ENCODE assay signal across 21 mouse cellular contexts in genomic region chr16:39071431-39071830, GRCm38 (mm10).
DNase-seq lines count a peak whose midpoint lies in the region; ATAC-seq lines count a peak whose summit lies in the region.
"Had no signal": no experiment of that assay in that cellular context is flagged by ENCODE, and none has a peak within 500 bp of the region (broad histone marks: within the 10 kb centered on the region; RNA-seq: fewer than 3 reads in every experiment).

No protein-coding gene starts in this region.

- H3K27ac ChIP-seq in forebrain, embryonic 13.5 days: no peak overlapping the region
- H3K27ac ChIP-seq in forebrain, embryonic 10.5 days: no peak overlapping the region
- H3K27ac ChIP-seq in midbrain, embryonic 13.5 days: no peak overlapping the region
- no peak overlapping the region for H3K27ac ChIP-seq in midbrain, embryonic 16.5 days (ENCODE audit: low read length)
- H3K27ac ChIP-seq in kidney, embryonic 14.5 days (ENCODE audit: low read depth, low read length): no peak overlapping the region
- H3K27ac ChIP-seq: heart, adult 2 months; heart, embryonic 15.5 days; hindbrain, embryonic 13.5 days; intestine, embryonic 15.5 days had no signal

- DNase-seq in cerebellum, adult 9-10 months: peak; percentile 9
- DNase-seq in cerebellum, postnatal 36 days: no peak
- DNase-seq in forebrain, embryonic 10.5 days (ENCODE audit: extremely low spot score, low spot score): no peak
- DNase-seq: adrenal gland, postnatal 10 days; B cell, adult 2 months; cerebellum, adult 11-12 months; cerebellum, adult 9-11 months; forebrain, postnatal 0 days; gastrocnemius, postnatal 14 days; heart, adult 2 months; heart, postnatal 14 days had no signal

- peaks cover 7% of the 10 kb centered on the region; the same call in 1 of the 2 replicates for H3K4me1 ChIP-seq in forebrain, embryonic 13.5 days
- H3K4me1 ChIP-seq in forebrain, embryonic 10.5 days: no peaks in the 10 kb centered on the region
- H3K4me1 ChIP-seq in midbrain, embryonic 13.5 days (replicated peaks): peaks cover 6% of the 10 kb centered on the region; the same call in 1 of the 2 replicates
- H3K4me1 ChIP-seq in midbrain, embryonic 16.5 days (ENCODE audit: control insufficient read depth, insufficient read depth, low read length): no peaks in the 10 kb centered on the region; the same call in 1 of the 2 replicates
- H3K4me1 ChIP-seq in kidney, embryonic 14.5 days (ENCODE audit: control insufficient read depth, insufficient read depth, low read length): no peaks in the 10 kb centered on the region
- H3K4me1 ChIP-seq: heart, embryonic 15.5 days; intestine, embryonic 15.5 days had no signal

- no peaks in the 10 kb centered on the region for H3K36me3 ChIP-seq in forebrain, embryonic 13.5 days (ENCODE audit: poor library complexity, severe bottlenecking)
- H3K36me3 ChIP-seq in forebrain, embryonic 10.5 days (replicated peaks): no peaks in the 10 kb centered on the region
- H3K36me3 ChIP-seq in midbrain, embryonic 13.5 days: no peaks in the 10 kb centered on the region
- H3K36me3 ChIP-seq in midbrain, embryonic 16.5 days (ENCODE audit: control insufficient read depth, insufficient read depth, low read length): no peaks in the 10 kb centered on the region
- H3K36me3 ChIP-seq in kidney, embryonic 14.5 days (ENCODE audit: control insufficient read depth, insufficient read depth, low read length): no peaks in the 10 kb centered on the region
- H3K36me3 ChIP-seq: G1E; heart, embryonic 15.5 days; hindbrain, embryonic 13.5 days; intestine, embryonic 15.5 days had no signal

- H3K9ac ChIP-seq in forebrain, embryonic 13.5 days: no peak overlapping the region
- no peak overlapping the region for H3K9ac ChIP-seq in midbrain, embryonic 13.5 days (replicated peaks)
- no peak overlapping the region for H3K9ac ChIP-seq in midbrain, embryonic 16.5 days (ENCODE audit: low read depth, low read length)
- H3K9ac ChIP-seq in kidney, embryonic 14.5 days (ENCODE audit: low read depth, low read length): no peak overlapping the region
- H3K9ac ChIP-seq: forebrain, postnatal 0 days; heart, embryonic 15.5 days; hindbrain, embryonic 13.5 days; intestine, embryonic 15.5 days had no signal

- H3K9me3 ChIP-seq in forebrain, embryonic 13.5 days (replicated peaks): no peaks in the 10 kb centered on the region
- no peaks in the 10 kb centered on the region for H3K9me3 ChIP-seq in forebrain, embryonic 10.5 days
- no peaks in the 10 kb centered on the region for H3K9me3 ChIP-seq in midbrain, embryonic 13.5 days
- H3K9me3 ChIP-seq in midbrain, embryonic 16.5 days (replicated peaks; ENCODE audit: control insufficient read depth, low read length, poor library complexity, severe bottlenecking): no peaks in the 10 kb centered on the region
- no peaks in the 10 kb centered on the region for H3K9me3 ChIP-seq in kidney, embryonic 14.5 days (ENCODE audit: control insufficient read depth, low read length)
- H3K9me3 ChIP-seq: heart, embryonic 15.5 days; hindbrain, embryonic 13.5 days; intestine, embryonic 15.5 days had no signal

- whole genome bisulfite sequencing in forebrain, embryonic 13.5 days: 41% methylated on average over 3 of the region's 3 CpGs
- 75% methylated on average over 3 of the region's 3 CpGs for WGBS in forebrain, embryonic 10.5 days
- 69% methylated on average over 3 of the region's 3 CpGs for WGBS in midbrain, embryonic 13.5 days
- WGBS in midbrain, embryonic 16.5 days: 55% methylated on average over 3 of the region's 3 CpGs
- WGBS in kidney, embryonic 14.5 days: 52% methylated on average over 3 of the region's 3 CpGs

- no peak overlapping the region for H3K4me2 ChIP-seq in forebrain, embryonic 13.5 days
- H3K4me2 ChIP-seq in midbrain, embryonic 13.5 days (replicated peaks): no peak overlapping the region
- no peak overlapping the region for H3K4me2 ChIP-seq in midbrain, embryonic 16.5 days (ENCODE audit: low read length)
- H3K4me2 ChIP-seq in kidney, embryonic 14.5 days (replicated peaks; ENCODE audit: low read depth, low read length): no peak overlapping the region
- H3K4me2 ChIP-seq: heart, embryonic 11.5 days; heart, embryonic 15.5 days; hindbrain, embryonic 13.5 days; intestine, embryonic 15.5 days had no signal

- no peaks in the 10 kb centered on the region for H3K27me3 ChIP-seq in forebrain, embryonic 13.5 days
- no peaks in the 10 kb centered on the region for H3K27me3 ChIP-seq in forebrain, embryonic 10.5 days (ENCODE audit: poor library complexity, severe bottlenecking)
- H3K27me3 ChIP-seq in midbrain, embryonic 13.5 days: no peaks in the 10 kb centered on the region
- no peaks in the 10 kb centered on the region for H3K27me3 ChIP-seq in midbrain, embryonic 16.5 days (ENCODE audit: control insufficient read depth, insufficient read depth, low read depth, low read length)
- H3K27me3 ChIP-seq in kidney, embryonic 14.5 days (ENCODE audit: control insufficient read depth, insufficient read depth, low read length): no peaks in the 10 kb centered on the region
- H3K27me3 ChIP-seq: heart, embryonic 15.5 days; hindbrain, embryonic 13.5 days; intestine, embryonic 15.5 days had no signal

- peak; percentile 55; the same call in 1 of the 2 replicates for ATAC-seq in forebrain, embryonic 13.5 days
- ATAC-seq in midbrain, embryonic 13.5 days: 0 out of 2 replicates have a peak, but pooled peaks have one; percentile 34
- no peak for ATAC-seq in midbrain, embryonic 16.5 days
- no peak for ATAC-seq in kidney, embryonic 14.5 days (ENCODE audit: low FRiP score, low TSS enrichment)
- ATAC-seq: CD4-positive, CD25-positive, alpha-beta regulatory T cell, adult 4 months; forebrain, postnatal 0 days; intestine, embryonic 15.5 days had no signal

- no peak overlapping the region for H3K4me3 ChIP-seq in forebrain, embryonic 13.5 days
- no peak overlapping the region for H3K4me3 ChIP-seq in forebrain, embryonic 10.5 days
- H3K4me3 ChIP-seq in midbrain, embryonic 13.5 days (replicated peaks): no peak overlapping the region
- no peak overlapping the region for H3K4me3 ChIP-seq in midbrain, embryonic 16.5 days (ENCODE audit: low read depth, low read length)
- H3K4me3 ChIP-seq in kidney, embryonic 14.5 days (ENCODE audit: low read length): no peak overlapping the region
- H3K4me3 ChIP-seq: heart, adult 2 months; heart, embryonic 15.5 days; hindbrain, embryonic 13.5 days; intestine, embryonic 15.5 days had no signal

Comparison
In these comparisons a context has a peak if more than half of its experiments do, and no peak if none do; other contexts are left out.
1. ATAC-seq: peak in forebrain, embryonic 13.5 days (single experiment) and midbrain, embryonic 13.5 days (single experiment); none in midbrain, embryonic 16.5 days (single experiment) and kidney, embryonic 14.5 days (single experiment).